ENCODE assay signal across 17 mouse cellular contexts in the genomic region with DNA sequence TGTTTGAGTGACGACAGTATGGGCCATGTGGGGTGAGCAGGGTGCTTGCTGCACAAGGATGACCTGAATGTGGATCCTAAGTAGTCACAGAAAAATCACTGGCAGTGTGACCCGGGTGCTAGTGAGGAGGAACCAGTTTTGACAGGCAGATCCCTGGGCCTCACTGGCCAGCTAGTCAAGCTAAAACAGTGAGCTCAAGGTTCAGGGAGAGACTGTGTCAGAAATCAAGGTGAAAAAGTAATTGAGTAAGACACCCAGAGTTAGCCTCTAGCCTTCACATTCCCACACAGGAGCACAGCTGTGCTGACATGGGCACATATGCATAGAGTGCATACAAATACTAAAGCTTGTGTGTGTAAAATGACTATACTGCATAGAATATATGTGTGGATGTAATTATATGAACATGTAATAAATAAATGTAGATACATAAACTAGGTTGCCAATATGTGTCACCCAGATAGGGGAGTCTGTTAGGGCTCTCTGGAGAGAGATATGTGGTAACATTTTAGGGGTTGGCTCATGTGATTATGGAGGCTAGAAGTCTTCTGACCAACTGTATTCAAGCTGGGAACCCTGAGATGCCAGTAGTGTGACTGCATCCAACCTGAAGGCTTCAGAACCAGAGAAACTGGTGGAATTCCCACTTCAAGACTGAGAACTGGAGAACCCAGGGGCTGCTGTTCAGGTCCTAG. TPM values are rescaled to one million over a fixed set of nuclear protein-coding genes. Genes with fewer than 3 reads are reported as not detected.
DNase-seq lines count a peak whose midpoint lies in the region; ATAC-seq and TF ChIP-seq lines count a peak whose summit lies in the region.
"Had no signal": no experiment of that assay in that cellular context is flagged by ENCODE, and none has a peak within 500 bp of the region (broad histone marks: within the 10 kb centered on the region; RNA-seq: fewer than 3 reads in every experiment).

No protein-coding gene starts in this region.

- H3K4me3 ChIP-seq in kidney, adult 2 months (ENCODE audit: insufficient read depth, low read depth, low read length), result no peak overlapping the region
- H3K4me3 ChIP-seq in liver, postnatal 0 days (ENCODE audit: low read depth, low read length), result no peak overlapping the region
- no peak overlapping the region for H3K4me3 ChIP-seq in stomach, postnatal 0 days (ENCODE audit: low read depth, low read length)
- H3K4me3 ChIP-seq: erythroblast, embryonic 14.5 days; lung, embryonic 15.5 days had no signal

- DNase-seq in kidney, adult 2 months, result peak; percentile 32
- no peak for DNase-seq in kidney, adult 18-20 months
- DNase-seq in liver, postnatal 0 days, result no peak
- DNase-seq in layer of hippocampus, postnatal 36 days, result no peak
- no peak for DNase-seq in stomach, postnatal 0 days (ENCODE audit: low spot score)
- DNase-seq: adrenal gland, adult 2 months; cerebellum, adult 9-10 months; gastrocnemius, postnatal 14 days; kidney, postnatal 14 days; layer of hippocampus, adult 9-11 months; retina, postnatal 1 day had no signal

- TF ChIP-seq CTCF in kidney, adult 2 months (conservative IDR thresholded peaks at IDR 0.05; ENCODE audit: insufficient read depth, insufficient read length, low read depth, low read length), result no peak
- TF ChIP-seq CTCF in liver, postnatal 0 days (IDR thresholded peaks at IDR 0.05; ENCODE audit: low read depth), result no peak
- no peak for TF ChIP-seq CTCF in stomach, postnatal 0 days (IDR thresholded peaks at IDR 0.05; ENCODE audit: low read depth)

- H3K4me1 ChIP-seq in kidney, adult 2 months (ENCODE audit: control insufficient read depth, insufficient read depth, low read length), result no peaks in the 10 kb centered on the region
- H3K4me1 ChIP-seq in liver, postnatal 0 days (ENCODE audit: insufficient read depth), result peaks cover 12% of the 10 kb centered on the region
- H3K4me1 ChIP-seq in stomach, postnatal 0 days (replicated peaks; ENCODE audit: control insufficient read depth, insufficient read depth), result no peaks in the 10 kb centered on the region

- H3K27me3 ChIP-seq in kidney, adult 2 months (replicated peaks; ENCODE audit: control insufficient read depth, insufficient read depth, low read length), result no peaks in the 10 kb centered on the region
- H3K27me3 ChIP-seq in liver, postnatal 0 days (ENCODE audit: insufficient read depth, low read length), result no peaks in the 10 kb centered on the region
- no peaks in the 10 kb centered on the region for H3K27me3 ChIP-seq in stomach, postnatal 0 days (ENCODE audit: control insufficient read depth, insufficient read depth, low read length)
- H3K27me3 ChIP-seq: lung, embryonic 15.5 days had no signal

- H3K9me3 ChIP-seq in liver, postnatal 0 days (ENCODE audit: low read length), result no peaks in the 10 kb centered on the region
- H3K9me3 ChIP-seq in stomach, postnatal 0 days (ENCODE audit: control insufficient read depth, low read length), result no peaks in the 10 kb centered on the region
- H3K9me3 ChIP-seq: lung, embryonic 15.5 days had no signal

- no peak for TF ChIP-seq POLR2A in kidney, adult 2 months (IDR thresholded peaks at IDR 0.05; ENCODE audit: low read depth, low read length)

- no peak overlapping the region for H3K4me2 ChIP-seq in liver, postnatal 0 days (ENCODE audit: low read depth, low read length)
- no peak overlapping the region for H3K4me2 ChIP-seq in stomach, postnatal 0 days (replicated peaks; ENCODE audit: low read depth)
- H3K4me2 ChIP-seq: lung, embryonic 15.5 days had no signal

- no peak overlapping the region for H3K9ac ChIP-seq in liver, postnatal 0 days (replicated peaks)
- H3K9ac ChIP-seq in stomach, postnatal 0 days (ENCODE audit: low read length), result no peak overlapping the region
- H3K9ac ChIP-seq: lung, embryonic 15.5 days had no signal

- no peak overlapping the region for H3K27ac ChIP-seq in kidney, adult 2 months (ENCODE audit: insufficient read depth, low read depth, low read length)
- H3K27ac ChIP-seq in liver, postnatal 0 days (ENCODE audit: low read depth), result peak overlapping the region; percentile 16; the same call in 1 of the 2 replicates
- no peak overlapping the region for H3K27ac ChIP-seq in stomach, postnatal 0 days (replicated peaks)
- H3K27ac ChIP-seq: lung, embryonic 15.5 days had no signal

- TF ChIP-seq EP300 in liver, postnatal 0 days (IDR thresholded peaks at IDR 0.05; ENCODE audit: low read depth), result peak; percentile 85
- TF ChIP-seq EP300 in stomach, postnatal 0 days (optimal IDR thresholded peaks at IDR 0.05), result no peak

- 58% methylated on average over 2 of the region's 2 CpGs for WGBS in kidney, adult 2 months
- WGBS in liver, postnatal 0 days (ENCODE audit: insufficient replicate concordance), result 54% methylated on average over 2 of the region's 2 CpGs
- 60% methylated on average over 2 of the region's 2 CpGs for WGBS in stomach, postnatal 0 days

- no peaks in the 10 kb centered on the region for H3K36me3 ChIP-seq in kidney, adult 2 months (ENCODE audit: control insufficient read depth, insufficient read depth, low read length)
- no peaks in the 10 kb centered on the region for H3K36me3 ChIP-seq in liver, postnatal 0 days (replicated peaks; ENCODE audit: insufficient read depth, low read length)
- H3K36me3 ChIP-seq in stomach, postnatal 0 days (ENCODE audit: control insufficient read depth, insufficient read depth, low read length), result no peaks in the 10 kb centered on the region
- H3K36me3 ChIP-seq: lung, embryonic 15.5 days had no signal

- peak; percentile 54 for ATAC-seq in common myeloid progenitor, adult 5-6 weeks (replicated peaks; ENCODE audit: low read depth, poor library complexity, severe bottlenecking)
- ATAC-seq in erythroid progenitor cell, adult 5-6 weeks (replicated peaks; ENCODE audit: low FRiP score, poor library complexity, severe bottlenecking), result peak; percentile 56; the same call in 1 of the 2 replicates
- peak; percentile 55 for ATAC-seq in liver, postnatal 0 days
- no peak for ATAC-seq in stomach, postnatal 0 days (ENCODE audit: low FRiP score, low TSS enrichment)
- ATAC-seq: forebrain, embryonic 14.5 days; intestine, postnatal 0 days had no signal

RNA-seq across cellular contexts. Expression of a gene that starts 47.6 kb away (rescaled TPM):
- 9.6 and 10.8 TPM in 2 replicates for polyA plus RNA-seq in kidney, adult 2 months (2012; rRNA removed)
- 6.6 and 11.1 TPM in 2 replicates for total RNA-seq in common myeloid progenitor, adult 5-6 weeks (2017)
- total RNA-seq in erythroid progenitor cell, adult 5-6 weeks (2015; ENCODE audit: low replicate concordance), result 4.7 and 6.7 TPM in 2 replicates
- 2.8 and 5.3 TPM in 2 replicates for total RNA-seq in erythroid progenitor cell, adult 5-6 weeks (2017; ENCODE audit: low replicate concordance)
- 5.4 and 5.5 TPM in 2 replicates for polyA plus RNA-seq in liver, postnatal 0 days (2015; fragmentation: Nextera tagmentation; extraction: Ambion mirVana)
- 10 to 100 TPM; 12.6 to 15.9 TPM for total RNA-seq in layer of hippocampus, postnatal 36 days (2021)
- polyA plus RNA-seq in stomach, postnatal 0 days (2015; fragmentation: Nextera tagmentation; extraction: Ambion mirVana), result 8.3 and 10.2 TPM in 2 replicates
